Comparison of ENCODE assay signal across 8 mouse cellular contexts in the genomic region with DNA sequence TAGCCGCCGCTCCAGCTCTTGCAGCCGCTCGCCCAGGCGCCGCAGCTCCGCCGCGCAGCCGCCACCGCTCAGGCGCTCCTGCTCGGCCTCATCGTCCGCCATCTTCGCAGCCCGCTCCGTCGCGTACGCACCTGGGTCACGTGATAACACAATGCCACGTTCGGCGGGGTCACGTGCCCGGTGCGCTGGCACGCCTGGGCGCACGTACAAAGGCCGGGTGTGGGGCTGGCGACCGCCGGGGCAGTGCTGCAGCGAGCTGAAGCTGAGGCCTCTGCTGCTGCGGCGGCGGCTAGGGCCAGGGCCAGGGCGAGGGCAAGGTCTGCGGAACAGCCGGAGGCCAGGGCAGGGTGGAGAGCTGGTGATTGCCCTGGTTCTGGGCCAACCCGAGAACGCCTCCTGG. TPM values are rescaled to one million over a fixed set of nuclear protein-coding genes. Genes with fewer than 3 reads are reported as not detected.
DNase-seq lines count a peak whose midpoint lies in the region.

A gene (minus strand): TSS at position 143 of the 400 bp plus-strand sequence.

- no peaks in the 10 kb centered on the region for H3K9me3 ChIP-seq in megakaryocyte, embryonic 14.5 days

- peaks cover 19% of the 10 kb centered on the region for H3K36me3 ChIP-seq in megakaryocyte, embryonic 14.5 days (replicated peaks; ENCODE audit: low read length)

- peak; percentile 95 to 98 for DNase-seq in adrenal gland, adult (ENCODE audit: inconsistent age in 2 of 2, low spot score in 1 of 2)
- DNase-seq in embryo, embryonic 10 days (ENCODE audit: low spot score): peak; percentile 99
- peak; percentile 86 to 88 for DNase-seq in gastrocnemius, adult 8-10 months (ENCODE audit: low spot score in 2 of 2)
- peak; percentile 94 for DNase-seq in induced T-regulatory cell, adult 2 months (ENCODE audit: low read depth)
- DNase-seq in left cerebral cortex, adult 9 months (ENCODE audit: low spot score in 2 of 2): peak; percentile 85 to 94
- peak; percentile 95 for DNase-seq in right cerebral cortex, adult 2 months (ENCODE audit: low spot score in 2 of 2)
- DNase-seq in urinary bladder, postnatal 10 days (ENCODE audit: low spot score): peak; percentile 73

- H3K27me3 ChIP-seq in megakaryocyte, embryonic 14.5 days (replicated peaks): no peaks in the 10 kb centered on the region

- H3K4me1 ChIP-seq in megakaryocyte, embryonic 14.5 days: peaks cover 67% of the 10 kb centered on the region

- H3K4me3 ChIP-seq in megakaryocyte, embryonic 14.5 days (replicated peaks): peak within 1 kb of the TSS; percentile 98

RNA-seq across cellular contexts. Expression of the gene that starts here (rescaled TPM):
- total RNA-seq in gastrocnemius, adult 8-10 months (2022): 1 to 10 TPM; 8.3 to 9.6 (median 9.4) TPM
- 0.18 and 0.32 TPM in 2 replicates for polyA plus RNA-seq in megakaryocyte, embryonic 14.5 days (2012; ENCODE audit: insufficient read depth, low replicate concordance)

Comparison
In these comparisons a context has a peak if more than half of its experiments do, and no peak if none do; other contexts are left out.
1. Peak in every context shown above with its lines: DNase-seq and H3K4me3 ChIP-seq.